Mouse (Mus musculus) thymus, postnatal 14 days (tissue): ENCODE data around the gene Nudt15.

Source experiments
- DNase-seq: peaks from one replicate; pipeline ENCODE4 v3.0.0; 2021

Gene Nudt15

DNA sequence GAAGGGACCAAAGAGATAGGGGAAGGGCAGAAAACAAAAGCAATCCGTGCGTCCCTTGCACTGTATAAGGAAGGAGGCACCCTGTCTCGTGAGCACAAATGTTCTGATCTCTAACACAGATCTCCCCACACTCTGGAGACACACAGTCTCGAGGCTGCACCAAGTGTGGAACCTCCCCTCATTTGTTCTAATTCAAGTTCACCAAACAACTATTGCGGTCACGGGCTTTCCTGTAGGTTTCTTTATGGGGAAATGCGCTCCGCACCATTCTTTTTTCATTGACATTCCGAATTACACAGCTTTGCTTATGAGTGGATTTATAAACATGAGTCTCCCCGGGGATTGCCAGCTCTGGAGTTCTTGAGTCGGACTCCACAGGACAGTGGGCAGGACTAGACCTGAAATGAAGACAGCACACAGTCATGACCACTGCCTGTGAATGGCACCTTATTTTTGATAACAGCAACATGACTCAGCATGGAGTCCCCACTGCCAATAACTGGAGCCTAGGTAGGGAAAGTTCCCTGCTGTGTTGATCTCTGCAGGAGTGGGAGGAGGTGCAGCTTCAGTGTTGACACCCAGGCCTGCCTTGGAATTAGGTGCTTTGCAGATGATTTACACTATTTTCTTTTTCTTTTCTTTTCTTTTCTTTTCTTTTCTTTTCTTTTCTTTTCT lies 40.2 kb downstream of the Nudt15 start:
- peak; percentile 12 for DNase-seq

DNA sequence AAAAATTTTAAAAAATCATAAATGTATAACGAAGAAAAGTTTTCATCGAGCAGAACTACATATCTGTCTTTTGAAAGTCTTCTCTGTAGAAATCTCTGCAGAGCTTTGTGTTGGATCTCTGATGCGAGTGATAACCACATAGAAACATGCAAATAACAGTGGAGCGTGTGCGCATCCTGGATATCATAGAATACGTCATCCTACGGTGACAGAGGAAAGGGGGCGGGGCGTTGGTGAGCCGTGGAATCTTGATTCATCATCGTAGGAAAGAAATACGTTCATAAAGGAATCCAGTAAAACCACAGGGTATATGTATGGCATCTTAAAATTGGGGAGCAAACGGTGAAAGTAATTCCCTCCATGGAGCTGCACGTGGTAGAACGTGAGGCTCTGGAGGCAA lies 40.8 kb downstream of the Nudt15 start:
- DNase-seq = no peak

DNA sequence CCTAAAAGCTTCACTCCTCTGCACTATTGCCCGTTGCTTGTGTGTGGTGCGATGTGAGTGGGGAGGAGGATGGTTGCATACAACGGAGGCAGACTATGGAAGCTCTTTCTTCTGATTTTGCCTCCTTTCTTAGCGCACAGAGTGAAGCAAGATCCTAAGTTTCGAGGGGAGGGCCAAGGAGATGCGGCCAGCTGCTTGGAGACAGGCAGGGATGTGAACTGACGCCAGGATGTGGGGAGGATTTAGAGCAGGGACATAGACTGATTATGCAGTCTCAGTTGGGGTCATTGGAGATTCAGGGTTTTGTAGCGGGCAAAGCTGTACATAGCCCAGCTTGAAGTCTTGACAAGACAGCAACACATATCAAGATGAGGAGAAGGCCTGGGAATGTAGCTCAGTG lies 41.8 kb downstream of the Nudt15 start:
- no peak for DNase-seq

DNA sequence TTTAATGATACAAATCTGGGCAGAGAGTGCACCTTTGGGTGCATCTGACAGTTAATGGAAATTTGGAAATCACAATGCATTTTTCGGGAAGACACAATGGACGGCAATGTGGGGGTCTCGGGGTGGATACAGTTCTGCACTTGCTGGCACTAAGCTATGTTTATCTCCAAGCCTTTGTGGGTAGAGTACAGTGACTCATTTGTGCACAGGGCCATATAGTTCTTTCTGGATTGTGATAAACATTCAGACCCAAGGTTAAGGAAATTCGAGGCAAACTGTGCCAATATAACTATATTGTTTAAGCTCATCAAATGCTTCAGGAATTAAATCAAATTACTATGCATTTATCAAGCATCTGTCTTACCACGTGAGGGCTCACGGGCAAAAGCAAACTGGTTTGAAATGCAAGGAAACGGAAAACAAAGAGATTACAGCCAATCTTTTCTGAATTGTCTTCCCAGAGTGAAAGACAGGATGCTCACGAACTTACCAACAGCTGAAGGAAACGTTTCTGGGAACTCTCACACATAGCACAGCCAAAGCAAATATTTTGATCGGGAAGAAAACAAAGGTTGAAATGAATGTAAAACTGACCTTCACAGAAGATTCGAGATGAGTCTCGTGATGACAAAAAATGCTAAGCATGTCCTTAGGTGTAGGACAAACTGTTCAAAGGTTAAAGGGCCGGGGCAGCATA lies 44.7 kb downstream of the Nudt15 start:
- no peak for DNase-seq

DNA sequence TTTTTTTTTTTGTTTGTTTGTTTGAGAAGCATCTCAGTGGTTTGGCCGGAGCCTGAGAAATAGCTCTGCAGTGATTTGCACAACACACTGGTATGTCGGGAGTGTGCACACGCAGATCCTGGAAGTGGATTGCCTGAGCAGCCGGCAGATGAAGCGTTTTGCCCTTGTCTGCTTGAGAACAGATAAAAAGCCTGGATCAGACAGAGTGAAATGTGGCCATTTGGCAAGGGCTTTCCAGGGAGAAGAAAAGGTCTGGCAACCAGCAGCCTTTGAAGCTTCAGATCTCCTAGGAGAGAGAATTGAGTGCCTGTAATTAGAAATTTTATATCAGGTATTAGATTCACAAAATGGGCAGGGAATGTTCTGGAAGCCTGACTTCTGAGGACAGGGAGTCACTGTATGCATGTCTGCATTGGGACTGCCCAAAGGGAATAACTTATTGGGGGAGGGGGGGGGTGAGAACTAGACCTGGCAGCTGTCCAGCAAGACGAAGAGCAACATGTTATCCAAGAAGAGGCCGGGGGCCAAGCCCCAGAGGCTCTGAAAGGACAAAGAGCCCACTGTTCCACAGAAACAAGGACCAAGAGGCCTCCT lies 45.4 kb downstream of the Nudt15 start:
- no peak for DNase-seq

DNA sequence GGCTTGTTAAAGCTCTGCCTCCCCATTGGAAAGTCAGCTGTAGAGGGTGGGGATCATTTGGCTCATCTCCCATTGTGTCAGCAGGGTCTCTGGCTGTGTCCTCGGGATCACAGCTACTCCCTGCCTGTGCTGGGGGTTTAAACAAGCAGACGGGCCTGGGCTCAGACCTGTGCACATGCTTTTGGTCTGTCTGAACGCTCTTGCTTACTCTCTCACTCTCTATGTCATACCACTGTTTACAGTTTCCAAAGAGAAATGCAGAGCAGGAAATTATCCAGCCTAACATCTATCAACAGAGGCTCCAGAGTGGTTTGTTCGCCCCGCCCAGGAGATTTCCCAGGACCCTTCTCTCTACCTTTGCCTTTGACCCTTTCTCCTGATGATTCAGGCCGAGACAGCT lies 46.3 kb downstream of the Nudt15 start:
- no peak for DNase-seq

DNA sequence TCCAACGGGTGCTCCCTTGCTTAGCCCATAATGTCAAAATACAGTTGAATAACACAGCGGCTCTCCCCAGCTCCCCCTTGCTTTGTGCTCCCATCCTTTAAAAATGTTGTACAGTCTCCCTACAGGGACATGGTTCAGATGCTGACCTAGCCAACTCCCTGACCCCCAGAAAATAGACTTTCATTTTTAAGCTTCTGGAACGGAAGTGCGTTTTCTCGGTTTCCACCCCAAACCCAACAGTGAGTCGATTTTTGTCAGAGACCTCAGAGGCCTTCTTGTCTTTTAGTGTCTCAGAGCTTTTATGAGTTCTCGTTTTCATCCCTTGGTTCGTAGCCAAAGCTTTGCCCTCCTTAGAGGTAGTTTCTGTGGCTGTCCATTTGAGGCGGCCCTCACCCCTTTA lies 46.8 kb downstream of the Nudt15 start:
- DNase-seq = no peak

DNA sequence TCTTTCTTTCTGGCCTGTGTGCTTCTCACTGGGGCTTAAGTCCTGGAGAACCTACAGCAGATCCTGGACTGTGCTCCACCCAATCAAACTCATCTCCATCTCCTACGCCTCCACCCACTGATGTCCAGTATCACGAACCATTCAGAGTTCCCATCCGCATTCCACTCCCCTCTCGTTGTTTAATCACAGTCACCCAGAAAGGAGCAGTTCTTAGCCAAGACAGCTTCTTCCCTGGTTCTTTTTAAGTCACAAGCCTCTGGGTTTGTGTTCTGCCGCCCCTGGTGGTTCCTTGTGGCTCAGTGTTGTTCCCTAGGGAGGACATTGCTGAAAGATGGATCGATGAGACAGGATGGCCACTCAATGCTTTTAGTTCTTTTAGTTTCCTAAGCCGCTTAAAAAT lies 52.3 kb downstream of the Nudt15 start:
- DNase-seq = no peak

DNA sequence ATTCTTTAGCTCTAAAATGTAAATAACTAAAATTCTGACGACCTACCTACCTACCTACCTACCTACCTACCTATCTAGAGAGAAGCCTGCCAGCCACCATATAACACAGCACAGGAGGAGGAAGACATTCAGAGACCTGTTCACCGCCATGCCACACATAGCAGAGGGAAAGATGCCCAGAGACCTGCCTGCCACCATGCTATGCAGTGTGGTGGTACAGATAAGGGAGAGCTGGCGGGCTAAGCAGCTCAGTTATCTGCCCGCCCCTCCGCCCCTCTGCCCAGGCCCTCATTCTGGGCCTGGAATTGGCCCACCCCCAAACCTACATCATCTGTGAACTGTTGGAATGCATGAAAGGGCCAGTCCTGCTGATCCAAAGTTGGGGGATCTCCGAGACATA lies 53.9 kb downstream of the Nudt15 start:
- no peak for DNase-seq

DNA sequence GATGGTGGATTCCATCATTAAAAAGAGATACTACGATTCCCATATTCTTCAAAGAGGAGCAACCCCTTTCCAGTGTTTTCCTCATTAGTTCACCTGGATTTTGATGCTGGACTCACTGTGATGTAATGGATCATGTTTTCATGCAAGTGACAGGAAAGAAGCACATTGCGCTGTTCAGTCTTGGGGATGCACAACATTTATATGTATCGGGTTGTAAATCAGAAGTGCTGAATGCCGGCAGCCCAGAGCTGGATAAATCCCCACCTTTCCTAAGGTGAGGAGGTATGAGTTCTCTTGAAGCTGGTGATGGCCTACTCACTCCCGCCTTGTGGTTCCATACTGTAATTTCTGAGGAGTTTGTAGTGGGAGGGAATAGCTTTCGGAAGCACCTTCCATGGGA lies 54.7 kb downstream of the Nudt15 start:
- no peak for DNase-seq

DNA sequence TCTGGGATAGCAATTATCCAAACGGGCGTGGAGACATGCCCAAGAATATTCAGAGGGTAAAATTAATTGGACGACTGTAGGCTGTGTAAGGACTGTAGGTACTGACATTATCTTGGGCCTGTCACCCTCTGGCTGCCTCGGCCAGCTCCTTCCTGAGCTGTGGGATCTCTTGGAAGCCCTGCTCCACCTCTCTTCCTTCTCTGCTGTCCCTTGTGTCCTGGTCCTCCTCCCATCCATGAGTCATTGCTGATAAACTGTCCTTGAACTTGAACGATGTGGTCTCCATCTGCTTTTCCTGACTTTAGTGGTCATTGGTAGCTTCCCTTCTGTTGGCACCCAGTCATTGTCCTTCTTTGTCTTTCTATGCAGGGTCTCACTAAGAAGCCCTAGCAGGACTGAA lies 61.4 kb downstream of the Nudt15 start:
- DNase-seq = no peak

DNA sequence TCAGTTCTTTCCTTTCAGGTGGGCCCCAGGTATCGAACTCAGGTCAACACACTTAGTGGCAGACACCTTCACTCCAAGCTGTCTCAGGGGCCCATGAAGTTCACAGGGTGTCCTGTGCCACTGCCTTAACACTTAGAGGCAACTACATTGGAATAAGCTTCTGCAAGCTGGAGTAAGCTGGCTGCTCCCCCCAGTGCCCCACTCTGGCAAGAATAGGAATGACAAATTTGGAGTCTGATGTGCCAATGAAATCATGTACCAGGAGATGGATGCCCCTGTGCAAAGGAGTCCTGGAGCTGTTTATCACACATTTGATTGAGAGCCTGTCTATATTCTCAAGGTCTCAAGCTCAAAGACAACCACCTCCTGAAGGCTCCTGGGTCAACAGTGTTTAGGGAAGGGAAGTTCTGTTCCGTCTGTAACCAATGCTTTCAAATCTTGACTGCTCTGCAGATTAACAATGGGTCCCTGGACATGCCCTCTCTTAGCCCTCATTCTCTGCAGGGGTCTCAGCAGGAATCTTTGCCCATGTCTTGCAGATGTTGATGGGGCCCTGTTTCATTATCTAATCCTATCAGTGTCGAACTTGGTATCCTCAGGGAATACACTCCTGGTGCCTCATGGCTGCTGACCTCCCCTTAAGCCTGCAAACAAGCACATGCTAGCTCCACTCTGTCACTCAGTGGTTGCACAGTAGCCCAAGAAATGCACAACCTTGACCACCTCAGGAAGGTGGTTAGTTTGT lies 63.5 kb downstream of the Nudt15 start:
- no peak for DNase-seq

DNA sequence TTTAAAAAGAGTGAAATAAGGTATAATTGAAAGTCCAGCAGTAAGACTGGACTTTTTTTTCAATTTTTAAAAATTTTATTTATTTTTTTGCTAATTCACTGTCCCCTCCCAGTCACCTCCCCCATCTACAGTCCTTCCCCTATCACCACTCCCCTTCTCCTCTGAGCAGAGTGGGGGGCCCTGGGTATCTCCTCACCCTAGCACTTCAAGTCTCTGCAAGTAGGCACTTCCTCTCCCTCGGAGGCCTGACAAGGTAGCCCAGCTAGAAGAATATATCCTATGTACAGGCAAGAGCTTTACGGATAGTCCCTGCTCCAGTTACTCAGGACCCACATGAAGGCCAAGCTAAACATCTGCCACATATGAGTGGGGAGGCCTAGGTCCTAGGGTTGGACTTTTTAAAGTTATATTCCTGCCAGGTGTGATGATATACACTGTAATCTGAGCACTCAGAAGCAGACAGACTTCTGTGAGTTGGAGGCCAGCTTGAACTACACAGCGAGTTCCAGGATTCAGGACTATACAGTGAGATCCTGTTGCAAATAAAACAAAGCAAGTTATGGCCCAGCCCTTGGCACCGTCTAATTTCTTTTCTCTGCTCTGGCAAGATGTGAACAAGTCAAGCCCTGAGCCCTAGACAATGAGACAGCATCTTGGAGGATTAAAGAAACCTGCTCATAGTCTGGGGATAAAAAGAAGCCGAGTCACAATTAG lies 64.4 kb downstream of the Nudt15 start:
- no peak for DNase-seq

DNA sequence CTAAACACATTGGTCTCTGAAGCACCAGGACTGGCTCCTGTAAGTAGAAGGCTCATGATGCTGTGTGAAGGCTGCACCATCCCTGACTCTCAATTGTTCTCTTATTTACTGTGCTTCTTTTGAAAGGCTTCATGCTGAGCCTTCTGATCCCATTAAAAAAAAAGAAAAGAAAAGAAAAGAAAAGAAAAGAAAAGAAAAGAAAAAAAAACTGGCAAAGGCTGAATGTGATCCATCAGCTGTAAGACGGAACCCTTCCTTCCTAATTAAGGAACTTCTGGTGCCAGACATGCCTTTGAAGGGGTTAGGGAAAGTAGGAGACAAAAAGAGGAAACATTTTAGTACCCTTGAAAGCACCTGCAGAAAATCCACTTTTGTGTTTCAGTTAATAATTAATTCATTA lies 68.3 kb downstream of the Nudt15 start:
- no peak for DNase-seq

DNA sequence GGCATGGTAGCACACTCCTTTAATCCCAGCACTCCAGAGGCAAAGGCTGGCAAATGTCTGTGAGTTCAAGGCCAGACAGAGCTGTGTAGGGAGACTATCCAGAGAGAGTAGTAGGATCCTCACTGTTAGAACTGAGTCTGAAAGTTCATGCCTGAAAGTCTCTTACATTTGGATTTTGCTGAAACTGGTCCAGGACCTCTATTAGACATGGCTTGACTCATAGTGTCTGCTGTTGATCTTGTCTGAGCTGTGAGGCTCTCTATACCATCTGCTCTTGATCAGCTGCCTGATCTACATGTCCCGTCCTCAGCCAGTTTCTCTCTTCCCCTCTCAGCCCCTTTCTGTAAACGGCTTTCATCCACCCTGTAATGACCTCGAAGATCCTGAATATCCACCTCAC lies 69.7 kb downstream of the Nudt15 start:
- DNase-seq = no peak

DNA sequence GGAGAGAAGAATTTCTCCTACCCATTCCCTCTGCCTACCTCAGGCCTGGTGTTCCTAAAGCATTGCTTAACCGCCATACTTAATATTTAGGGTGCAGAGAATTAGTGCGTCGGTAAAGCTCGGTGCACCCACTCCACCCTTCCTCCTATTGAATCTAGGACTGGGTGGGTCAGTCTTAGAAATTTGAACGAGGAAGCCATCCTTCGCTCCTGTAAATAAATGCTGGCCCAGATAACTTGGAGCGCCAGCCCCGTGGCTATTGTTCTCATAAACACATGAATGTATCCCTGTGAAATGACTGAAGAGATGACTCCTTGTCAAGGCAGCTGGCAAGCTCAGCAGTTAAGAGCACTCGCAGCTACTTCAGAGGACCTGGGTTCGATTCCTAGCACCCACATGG lies 71.0 kb downstream of the Nudt15 start:
- no peak for DNase-seq

DNA sequence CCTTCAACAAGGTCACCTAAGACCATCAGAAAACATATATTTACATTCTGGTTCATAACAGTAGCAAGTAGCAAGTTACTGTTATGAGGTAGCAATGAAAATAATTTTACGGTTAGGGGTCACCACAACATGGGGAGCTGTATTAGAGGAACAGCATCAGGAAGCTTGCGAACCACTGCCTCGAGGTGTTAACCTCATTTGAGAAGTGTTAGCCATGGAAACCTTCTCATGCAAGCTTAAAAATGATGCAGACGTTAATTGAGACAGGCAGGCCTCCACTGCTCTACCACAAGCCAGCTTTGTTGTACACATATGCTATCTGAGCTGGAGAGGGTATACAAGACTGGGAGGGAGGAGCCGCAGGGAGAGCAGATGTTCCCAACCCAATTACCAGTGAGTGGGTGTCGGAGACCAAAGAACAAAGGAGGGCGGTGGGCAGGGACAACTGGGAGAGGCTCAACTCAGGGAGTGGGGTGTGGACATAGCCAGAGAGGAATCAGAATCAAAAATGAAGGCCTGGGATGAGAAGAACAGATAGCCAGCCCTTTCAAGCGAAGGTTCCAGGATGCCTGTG lies 71.6 kb downstream of the Nudt15 start:
- DNase-seq = no peak

DNA sequence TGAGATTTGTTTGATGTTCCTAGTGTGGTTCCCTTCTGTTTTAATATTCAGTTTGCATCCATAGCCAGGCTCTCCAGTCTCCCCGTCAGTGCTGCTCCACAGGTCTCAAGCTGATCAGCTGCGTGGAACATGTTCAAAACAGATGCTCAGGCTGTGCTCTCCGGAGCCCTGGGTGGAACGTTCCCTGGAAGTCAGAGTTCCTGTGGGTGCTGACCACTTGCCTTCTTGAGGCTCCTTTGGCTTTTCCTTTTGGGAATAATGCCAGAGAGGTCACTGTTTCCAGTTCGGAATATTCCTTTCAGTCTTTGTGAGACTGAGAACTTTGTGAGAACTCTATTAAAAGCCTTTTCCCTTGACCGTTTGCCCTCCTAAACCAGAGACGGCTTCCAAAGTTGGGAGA lies 72.5 kb downstream of the Nudt15 start:
- DNase-seq = no peak

DNA sequence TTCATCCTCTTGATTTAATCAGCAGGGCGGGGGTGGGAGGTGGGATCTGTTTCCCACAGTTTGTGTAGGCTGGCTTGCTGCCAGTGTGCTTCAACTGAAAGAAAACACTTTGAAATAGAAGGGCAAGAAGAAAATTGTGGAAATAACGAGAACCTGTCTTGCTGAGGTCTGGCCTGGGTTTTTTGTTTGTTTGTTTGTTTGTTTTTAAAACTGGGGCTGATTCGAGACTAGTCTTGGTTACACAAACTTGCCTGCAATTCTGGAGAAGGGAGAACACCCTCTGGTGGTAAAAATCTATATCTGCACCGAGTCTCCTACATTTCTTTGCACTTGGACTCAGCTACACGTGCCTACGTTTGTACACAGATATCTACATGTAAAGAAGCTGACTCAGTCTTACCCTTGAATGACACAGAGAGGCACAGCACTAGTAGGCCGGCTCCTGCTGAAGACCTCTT lies 73.4 kb downstream of the Nudt15 start:
- DNase-seq = peak; percentile 52

DNA sequence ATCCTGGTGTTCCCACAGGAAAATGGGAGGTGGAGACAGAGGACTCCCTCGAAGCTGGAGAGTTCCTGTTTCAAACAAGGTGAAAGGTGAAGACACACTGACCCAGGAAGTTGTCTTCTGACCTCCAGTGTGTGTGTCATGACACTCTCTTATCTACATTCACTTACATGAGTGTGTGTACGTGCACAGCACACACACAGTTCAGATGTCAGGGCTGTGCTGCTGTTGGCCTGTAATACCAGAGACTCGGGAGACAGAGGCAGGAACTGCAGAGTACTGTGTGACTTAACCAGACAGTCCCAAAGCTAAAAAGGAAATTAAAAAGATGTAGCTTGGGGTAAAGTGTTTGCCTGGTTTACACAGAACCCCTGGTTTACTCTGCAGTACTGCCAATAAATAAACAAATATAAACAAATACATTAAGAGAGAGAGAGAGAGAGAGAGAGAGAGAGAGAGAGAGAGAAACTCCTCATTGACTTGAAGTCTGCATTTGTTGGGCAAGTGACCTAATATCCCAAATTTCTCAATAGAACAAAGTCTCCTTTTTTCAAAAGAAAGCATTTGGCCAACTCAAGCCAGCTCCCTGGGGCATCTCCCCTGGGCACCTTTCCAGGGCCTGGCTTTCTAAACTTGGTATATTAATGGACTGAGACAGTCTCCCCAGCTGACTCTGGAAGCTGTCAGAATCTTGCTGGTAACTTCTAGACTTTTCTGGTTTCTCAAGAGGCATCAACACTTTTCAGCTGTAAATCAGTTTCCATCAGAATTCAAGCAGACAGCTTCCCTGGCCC lies 74.2 kb downstream of the Nudt15 start:
- no peak for DNase-seq

DNA sequence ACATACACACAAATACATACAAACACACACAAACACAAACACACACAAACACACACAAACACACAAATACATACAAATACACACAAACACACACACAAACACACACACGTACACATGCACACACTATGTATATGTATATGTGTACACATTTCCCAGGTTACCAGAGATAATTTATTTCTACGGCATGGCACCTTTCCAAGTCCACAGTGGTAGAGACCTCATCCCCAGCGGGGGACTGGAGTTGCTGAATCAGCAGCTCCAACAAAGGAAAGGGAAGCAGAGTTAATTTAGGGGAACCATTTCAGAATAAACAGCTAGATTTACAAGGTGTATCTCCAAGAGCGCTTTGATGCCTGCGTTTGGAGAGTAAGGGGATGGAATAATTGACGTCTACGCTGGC lies 75.8 kb downstream of the Nudt15 start:
- DNase-seq = no peak

DNA sequence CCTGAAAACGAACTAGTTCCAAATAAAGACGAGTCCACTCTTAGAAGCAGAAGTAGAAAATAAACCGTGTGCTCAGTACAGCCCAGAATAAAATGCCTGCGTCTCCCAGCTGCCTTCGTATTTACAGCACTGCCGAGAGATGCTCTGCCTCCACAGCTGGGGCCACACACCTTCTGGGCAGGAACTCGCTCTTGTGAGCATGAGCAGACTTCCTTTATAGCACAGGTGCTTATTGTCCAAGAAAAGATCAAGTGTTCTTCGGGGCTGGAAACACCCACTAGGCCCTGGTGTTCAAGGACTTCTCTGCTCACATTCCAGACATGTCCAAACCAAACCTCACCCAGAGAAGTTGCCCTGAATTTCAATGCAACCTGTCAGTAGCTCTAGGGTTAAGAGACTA lies 77.4 kb downstream of the Nudt15 start:
- peak; percentile 37 for DNase-seq
